Mouse (Mus musculus) stomach, embryonic 14.5 days (tissue): ENCODE results near the gene Bard1. TPM values are rescaled to one million over a fixed set of nuclear protein-coding genes. Genes with fewer than 3 reads are reported as not detected.

Source experiments
- ATAC-seq: fragments of 200-750 bp; cut with Nextera tagmentation; 2 replicates; pipeline ENCODE4 v1.8.0; 2017; ENCODE audit warnings: low read depth, moderate TSS enrichment; ENCODE audit not compliant: insufficient number of reproducible peaks, insufficient read depth, low FRiP score
- H3K27ac ChIP-seq: fragments of 300-500 bp; sonication (generic); 2 replicates; pipeline ENCODE4 v1.5.1; 2014; ENCODE audit warnings: mild to moderate bottlenecking, low read length, moderate library complexity, mixed read lengths
- H3K27me3 ChIP-seq: fragments of 300-500 bp; sonication (generic); 2 replicates; pipeline ENCODE4 v1.6.1; 2014; ENCODE audit warnings: low read length, control low read depth, mixed read lengths; ENCODE audit not compliant: control insufficient read depth, insufficient read depth
- H3K36me3 ChIP-seq: fragments of 300-500 bp; sonication (generic); 2 replicates; pipeline ENCODE4 v1.6.1; 2014; ENCODE audit warnings: mild to moderate bottlenecking, control low read depth, low read length, moderate library complexity, mixed read lengths; ENCODE audit not compliant: control insufficient read depth, insufficient read depth
- H3K4me1 ChIP-seq: fragments of 300-500 bp; sonication (generic); 2 replicates; pipeline ENCODE4 v1.6.1; 2014; ENCODE audit warnings: low read length, control low read depth, mixed read lengths; ENCODE audit not compliant: control insufficient read depth, insufficient read depth
- H3K4me2 ChIP-seq: fragments of 300-500 bp; sonication (generic); replicated peaks from 2 replicates; pipeline ENCODE4 v1.6.1; 2014; ENCODE audit warnings: low read depth, low read length, control low read depth
- H3K4me3 ChIP-seq: fragments of 300-500 bp; sonication (generic); 2 replicates; pipeline ENCODE4 v1.5.1; 2014; ENCODE audit warnings: low read depth, low read length, control low read depth
- H3K9ac ChIP-seq: fragments of 300-500 bp; sonication (generic); replicated peaks from 2 replicates; pipeline ENCODE4 v1.6.1; 2014; ENCODE audit warnings: low read depth, mild to moderate bottlenecking, control low read depth, low read length, moderate library complexity, mixed read lengths
- H3K9me3 ChIP-seq: fragments of 300-500 bp; sonication (generic); 2 replicates; pipeline ENCODE4 v1.6.1; 2016; ENCODE audit warnings: low read depth, low read length, control low read depth; ENCODE audit not compliant: control insufficient read depth
- whole genome bisulfite sequencing: fragments of 180-500 bp; shearing (Covaris S2); extraction: QIAGEN DNeasy Blood & Tissue Kit; methylation state at CpG from one replicate; pipeline ENCODE4 v1.1.7; 2014; 5-methylcytosine and 5-hydroxymethylcytosine counted together
- polyA plus RNA-seq: library from polyadenylated mRNA; unstranded; fragments of >200 nt; fragmentation: Nextera tagmentation; extraction: Ambion mirVana; gene quantifications from 2 replicates; pipeline ENCODE4 v1.2.1, GENCODE M21; 2014

Gene Bard1
- polyA plus RNA-seq, 1 experiment from 2014 or later, result 3.4 TPM

- WGBS, result 33% methylated on average over 1 of the region's 1 CpGs
- no peak overlapping the region for H3K9ac ChIP-seq
- H3K36me3 ChIP-seq, result peaks cover under 1% of the 10 kb centered on the region; the same call in 1 of the 2 replicates
- no peaks in the 10 kb centered on the region for H3K27me3 ChIP-seq
- no peak overlapping the region for H3K4me2 ChIP-seq
- ATAC-seq, result no peak
- H3K4me1 ChIP-seq, result no peaks in the 10 kb centered on the region
- no peak overlapping the region for H3K4me3 ChIP-seq
- H3K9me3 ChIP-seq, result no peaks in the 10 kb centered on the region
- H3K27ac ChIP-seq, result no peak overlapping the region
These were observed 67.4 kb downstream of the Bard1 start for GRCm38 (mm10) chr1:71035565-71035964.

- H3K27ac ChIP-seq, result no peak overlapping the region
- no peaks in the 10 kb centered on the region for H3K36me3 ChIP-seq
- no peaks in the 10 kb centered on the region for H3K27me3 ChIP-seq
- no peaks in the 10 kb centered on the region for H3K9me3 ChIP-seq
- no peak overlapping the region for H3K9ac ChIP-seq
- WGBS, result 84% methylated on average over 5 of the region's 5 CpGs
- ATAC-seq, result no peak
- no peak overlapping the region for H3K4me3 ChIP-seq
- no peaks in the 10 kb centered on the region for H3K4me1 ChIP-seq
- H3K4me2 ChIP-seq, result no peak overlapping the region
These were observed 80.2 kb downstream of the Bard1 start for GRCm38 (mm10) chr1:71022766-71023165.

- H3K4me1 ChIP-seq, result no peaks in the 10 kb centered on the region
- H3K27ac ChIP-seq, result no peak overlapping the region
- H3K9ac ChIP-seq, result no peak overlapping the region
- H3K27me3 ChIP-seq, result no peaks in the 10 kb centered on the region
- H3K4me2 ChIP-seq, result no peak overlapping the region
- no peak overlapping the region for H3K4me3 ChIP-seq
- ATAC-seq, result no peak
- no peaks in the 10 kb centered on the region for H3K9me3 ChIP-seq
- H3K36me3 ChIP-seq, result no peaks in the 10 kb centered on the region
These were observed 88.6 kb downstream of the Bard1 start for GRCm38 (mm10) chr1:71014345-71014744.

GRCm38 (mm10) chr1:71005998-71006397, 96.9 kb downstream of the Bard1 start:
- no peak overlapping the region for H3K9ac ChIP-seq
- no peak overlapping the region for H3K4me3 ChIP-seq
- H3K4me2 ChIP-seq, result no peak overlapping the region
- H3K9me3 ChIP-seq, result no peaks in the 10 kb centered on the region
- 81% methylated on average over 6 of the region's 6 CpGs for WGBS
- H3K27ac ChIP-seq, result no peak overlapping the region
- H3K4me1 ChIP-seq, result no peaks in the 10 kb centered on the region
- no peaks in the 10 kb centered on the region for H3K36me3 ChIP-seq
- no peak for ATAC-seq
- H3K27me3 ChIP-seq, result no peaks in the 10 kb centered on the region

GRCm38 (mm10) chr1:71004177-71004576, 98.8 kb downstream of the Bard1 start:
- no peaks in the 10 kb centered on the region for H3K9me3 ChIP-seq
- ATAC-seq, result no peak
- no peak overlapping the region for H3K9ac ChIP-seq
- no peaks in the 10 kb centered on the region for H3K27me3 ChIP-seq
- H3K4me2 ChIP-seq, result no peak overlapping the region
- H3K36me3 ChIP-seq, result no peaks in the 10 kb centered on the region
- no peak overlapping the region for H3K4me3 ChIP-seq
- no peak overlapping the region for H3K27ac ChIP-seq
- no peaks in the 10 kb centered on the region for H3K4me1 ChIP-seq
- WGBS, result 32% methylated on average over 1 of the region's 1 CpGs

GRCm38 (mm10) chr1:71003741-71004140, 99.2 kb downstream of the Bard1 start:
- no peak overlapping the region for H3K9ac ChIP-seq
- H3K4me3 ChIP-seq, result no peak overlapping the region
- no peak overlapping the region for H3K4me2 ChIP-seq
- no peaks in the 10 kb centered on the region for H3K27me3 ChIP-seq
- no peaks in the 10 kb centered on the region for H3K36me3 ChIP-seq
- no peak for ATAC-seq
- H3K9me3 ChIP-seq, result no peaks in the 10 kb centered on the region
- no peaks in the 10 kb centered on the region for H3K4me1 ChIP-seq
- 51% methylated on average over 1 of the region's 1 CpGs for WGBS
- H3K27ac ChIP-seq, result no peak overlapping the region

GRCm38 (mm10) chr1:70997377-70997993, 105.5 kb downstream of the Bard1 start:
- Histone ChIP-seq H3K4me2 (no peak overlapping the region), H3K36me3 (no peaks in the 10 kb centered on the region), H3K27me3 (no peaks in the 10 kb centered on the region), H3K27ac (no peak overlapping the region), H3K4me3 (no peak overlapping the region), H3K9me3 (no peaks in the 10 kb centered on the region), H3K9ac (no peak overlapping the region), H3K4me1 (no peaks in the 10 kb centered on the region)
- no peak for ATAC-seq
- 77% methylated on average over 10 of the region's 10 CpGs for WGBS

- H3K9me3 ChIP-seq, result no peaks in the 10 kb centered on the region
- H3K27ac ChIP-seq, result no peak overlapping the region
- H3K9ac ChIP-seq, result no peak overlapping the region
- H3K27me3 ChIP-seq, result no peaks in the 10 kb centered on the region
- ATAC-seq, result no peak
- no peaks in the 10 kb centered on the region for H3K4me1 ChIP-seq
- H3K4me3 ChIP-seq, result no peak overlapping the region
- 75% methylated on average over 3 of the region's 3 CpGs for whole genome bisulfite sequencing
- H3K4me2 ChIP-seq, result no peak overlapping the region
- H3K36me3 ChIP-seq, result no peaks in the 10 kb centered on the region
These were observed 106.2 kb downstream of the Bard1 start for GRCm38 (mm10) chr1:70996766-70997165.
